Mouse (Mus musculus): Measurements from ENCODE around the gene Abracl.

- TF ChIP-seq FOSL1 (IDR thresholded peaks at IDR 0.05; ENCODE audit: insufficient read depth, low read length, poor library complexity, severe bottlenecking) = no peak
- no peak for TF ChIP-seq CTCF (IDR thresholded peaks at IDR 0.05; ENCODE audit: control insufficient read depth, insufficient read depth, insufficient read length)
- no peak for TF ChIP-seq MYOG (IDR thresholded peaks at IDR 0.05; ENCODE audit: control insufficient read depth, extremely low read depth, insufficient read length)
- no peak for TF ChIP-seq MYOD1 (IDR thresholded peaks at IDR 0.05; ENCODE audit: control insufficient read depth, insufficient read length, low read depth)
- no peak for TF ChIP-seq CEBPB (IDR thresholded peaks at IDR 0.05; ENCODE audit: low read depth)
- peak; percentile 17 for TF ChIP-seq MAX (IDR thresholded peaks at IDR 0.05)
- no peak for TF ChIP-seq USF1 (IDR thresholded peaks at IDR 0.05; ENCODE audit: low read depth)
Observed at GRCm38 (mm10) chr10:18022312-18022711, 776 bp downstream of the Abracl start.
